Mouse (Mus musculus): ENCODE data around the gene Gm26558.

- no peak for TF ChIP-seq CTCF (conservative IDR thresholded peaks at IDR 0.05; ENCODE audit: low read length)
- no peak for TF ChIP-seq POU5F1 (IDR thresholded peaks at IDR 0.05; ENCODE audit: borderline replicate concordance, low read length)
- TF ChIP-seq NANOG (IDR thresholded peaks at IDR 0.05; ENCODE audit: borderline replicate concordance, low read length) = no peak
Observed at GRCm38 (mm10) chr2:70651820-70652219, 10.1 kb downstream of the Gm26558 start.

All from E14TG2a.4 (cell line).